In the genomic region with DNA sequence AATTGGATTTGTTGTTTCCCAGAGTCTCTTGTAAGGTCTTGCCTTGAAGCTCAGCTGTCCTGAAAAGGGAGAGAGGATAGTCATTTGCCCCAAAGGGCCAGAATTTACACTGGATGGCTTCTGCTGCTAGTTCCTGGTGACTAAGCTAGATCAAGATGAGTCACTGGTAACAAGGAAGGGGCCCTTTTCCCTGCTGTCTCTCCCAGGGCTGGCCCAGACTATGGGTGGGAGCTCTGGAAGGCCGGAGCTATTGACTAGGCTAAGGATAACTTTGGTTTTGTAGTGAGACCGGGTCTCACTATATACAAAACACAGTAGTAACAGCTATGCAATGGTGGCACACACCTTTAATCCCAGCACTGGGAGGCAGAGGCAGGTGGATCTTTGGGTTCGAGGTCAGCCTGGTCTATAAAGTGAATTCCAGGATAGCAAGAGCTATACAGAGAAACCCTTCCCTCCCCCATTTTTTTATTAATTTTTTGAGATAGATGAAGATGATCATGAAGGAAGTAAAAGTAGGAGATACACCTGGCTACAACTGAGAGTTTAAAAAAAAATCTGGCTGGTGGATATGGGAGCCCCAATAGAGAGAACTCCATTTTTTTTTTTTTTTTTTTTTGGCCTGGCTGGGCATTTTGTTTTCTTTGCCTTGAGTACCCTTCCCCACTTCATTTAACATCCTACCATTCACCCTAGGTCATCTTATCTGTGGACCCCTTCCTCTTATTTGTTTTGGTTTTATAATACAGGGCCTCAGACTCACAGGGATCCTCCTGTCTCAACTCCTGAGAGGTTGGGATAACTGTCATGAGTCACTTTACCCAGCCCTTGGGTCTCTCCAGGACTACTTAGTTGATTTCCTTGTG, we compare ENCODE assay signal across 8 mouse cellular contexts. TPM values are rescaled to one million over a fixed set of nuclear protein-coding genes. Genes with fewer than 3 reads are reported as not detected.
DNase-seq lines count a peak whose midpoint lies in the region; ATAC-seq and TF ChIP-seq lines count a peak whose summit lies in the region.

No protein-coding gene starts in this region.

- TF ChIP-seq CTCF in cerebellum, adult 2 months (IDR thresholded peaks at IDR 0.05; ENCODE audit: borderline replicate concordance, insufficient read depth, low read depth, low read length) = no peak

- peaks cover 3% of the 10 kb centered on the region; the same call in 1 of the 2 replicates for H3K4me1 ChIP-seq in cerebellum, adult 2 months (ENCODE audit: control insufficient read depth, insufficient read depth, low read length)
- peaks cover 15% of the 10 kb centered on the region for H3K4me1 ChIP-seq in limb, embryonic 13.5 days
- H3K4me1 ChIP-seq in stomach, embryonic 16.5 days (ENCODE audit: control insufficient read depth, insufficient read depth, low read length) = peaks cover 18% of the 10 kb centered on the region

- no peaks in the 10 kb centered on the region for H3K27me3 ChIP-seq in cerebellum, adult 2 months (ENCODE audit: control insufficient read depth, insufficient read depth, low read length)
- H3K27me3 ChIP-seq in limb, embryonic 13.5 days = no peaks in the 10 kb centered on the region
- no peaks in the 10 kb centered on the region for H3K27me3 ChIP-seq in stomach, embryonic 16.5 days (ENCODE audit: control insufficient read depth, insufficient read depth, low read length)

- WGBS in cerebellum, adult 2 months = 95% methylated on average over 3 of the region's 3 CpGs
- WGBS in limb, embryonic 13.5 days = 91% methylated on average over 3 of the region's 3 CpGs
- 82% methylated on average over 3 of the region's 3 CpGs for WGBS in stomach, embryonic 16.5 days

- H3K27ac ChIP-seq in cerebellum, adult 2 months (ENCODE audit: insufficient read depth, low read length) = no peak overlapping the region
- H3K27ac ChIP-seq in limb, embryonic 13.5 days = no peak overlapping the region
- peak overlapping the region; percentile 76 for H3K27ac ChIP-seq in stomach, embryonic 16.5 days (ENCODE audit: low read length)

- no peak for ATAC-seq in limb, embryonic 13.5 days (ENCODE audit: low FRiP score, low read depth)
- no peak for ATAC-seq in stomach, embryonic 16.5 days (ENCODE audit: insufficient read depth, low FRiP score)

- TF ChIP-seq POLR2A in cerebellum, adult 2 months (IDR thresholded peaks at IDR 0.05; ENCODE audit: borderline replicate concordance, insufficient read depth, low read length) = no peak

- peak overlapping the region; percentile 86 for H3K4me2 ChIP-seq in limb, embryonic 13.5 days (replicated peaks)
- H3K4me2 ChIP-seq in stomach, embryonic 16.5 days (ENCODE audit: low read depth, low read length) = peak overlapping the region; percentile 62

- H3K9me3 ChIP-seq in limb, embryonic 13.5 days = no peaks in the 10 kb centered on the region
- H3K9me3 ChIP-seq in stomach, embryonic 16.5 days (replicated peaks; ENCODE audit: control insufficient read depth, low read length) = no peaks in the 10 kb centered on the region

- no peak overlapping the region for H3K9ac ChIP-seq in limb, embryonic 13.5 days
- H3K9ac ChIP-seq in stomach, embryonic 16.5 days (ENCODE audit: low read length) = peak overlapping the region; percentile 97

- no peak for DNase-seq in cerebellum, adult 2 months
- DNase-seq in cerebellum, postnatal 25 days = no peak
- DNase-seq in thymus, postnatal 25 days = peak; percentile 10
- DNase-seq in thymus, postnatal 36 days = no peak
- DNase-seq in testis, postnatal 10 days (ENCODE audit: low spot score) = no peak
- DNase-seq in frontal cortex, adult 2 months (ENCODE audit: extremely low spot score in 1 of 2, low spot score in 1 of 2) = no peak

- peaks cover 19% of the 10 kb centered on the region for H3K36me3 ChIP-seq in limb, embryonic 13.5 days
- no peaks in the 10 kb centered on the region for H3K36me3 ChIP-seq in stomach, embryonic 16.5 days (ENCODE audit: control insufficient read depth, insufficient read depth, low read length)

- H3K4me3 ChIP-seq in cerebellum, adult 2 months (replicated peaks; ENCODE audit: insufficient read depth, low read depth, low read length) = peak overlapping the region; percentile 83
- H3K4me3 ChIP-seq in limb, embryonic 13.5 days = peak overlapping the region; percentile 99
- peak overlapping the region; percentile 99 for H3K4me3 ChIP-seq in stomach, embryonic 16.5 days (replicated peaks; ENCODE audit: low read length)

RNA-seq across cellular contexts. Expression of a gene that starts 0.9 kb away (rescaled TPM):
- polyA plus RNA-seq in cerebellum, adult 2 months (2012; rRNA removed) = 80.6 and 83.1 TPM in 2 replicates
- polyA plus RNA-seq in limb, embryonic 13.5 days (2015; fragmentation: Nextera tagmentation; extraction: Ambion mirVana) = 126 and 128 TPM in 2 replicates
- polyA plus RNA-seq in stomach, embryonic 16.5 days (2015; fragmentation: Nextera tagmentation; extraction: Ambion mirVana) = 106 and 107 TPM in 2 replicates
- polyA plus RNA-seq in frontal cortex, adult 2 months (2012; rRNA removed) = 83.6 and 84.2 TPM in 2 replicates

RNA-seq across cellular contexts. Expression of a gene that starts 27.8 kb away (rescaled TPM):
- polyA plus RNA-seq in cerebellum, adult 2 months (2012; rRNA removed) = 26.9 and 28.5 TPM in 2 replicates
- polyA plus RNA-seq in limb, embryonic 13.5 days (2015; fragmentation: Nextera tagmentation; extraction: Ambion mirVana) = 34.2 and 38.0 TPM in 2 replicates
- polyA plus RNA-seq in stomach, embryonic 16.5 days (2015; fragmentation: Nextera tagmentation; extraction: Ambion mirVana) = 70.5 and 74.3 TPM in 2 replicates
- polyA plus RNA-seq in frontal cortex, adult 2 months (2012; rRNA removed) = 15.8 and 19.3 TPM in 2 replicates

RNA-seq across cellular contexts. Expression of a gene that starts 47.3 kb away (rescaled TPM):
- 81.3 and 87.4 TPM in 2 replicates for polyA plus RNA-seq in cerebellum, adult 2 months (2012; rRNA removed)
- polyA plus RNA-seq in limb, embryonic 13.5 days (2015; fragmentation: Nextera tagmentation; extraction: Ambion mirVana) = 21.1 and 22.0 TPM in 2 replicates
- polyA plus RNA-seq in stomach, embryonic 16.5 days (2015; fragmentation: Nextera tagmentation; extraction: Ambion mirVana) = 20.6 and 24.2 TPM in 2 replicates
- 57.2 and 66.7 TPM in 2 replicates for polyA plus RNA-seq in frontal cortex, adult 2 months (2012; rRNA removed)

RNA-seq across cellular contexts. Expression of a gene that starts 54.6 kb away (rescaled TPM):
- 870 and 906 TPM in 2 replicates for polyA plus RNA-seq in cerebellum, adult 2 months (2012; rRNA removed)
- 920 and 928 TPM in 2 replicates for polyA plus RNA-seq in limb, embryonic 13.5 days (2015; fragmentation: Nextera tagmentation; extraction: Ambion mirVana)
- 684 and 689 TPM in 2 replicates for polyA plus RNA-seq in stomach, embryonic 16.5 days (2015; fragmentation: Nextera tagmentation; extraction: Ambion mirVana)
- 1,066 and 1,088 TPM in 2 replicates for polyA plus RNA-seq in frontal cortex, adult 2 months (2012; rRNA removed)
